Mouse (Mus musculus): ENCODE data around the gene Mta2.

DNA sequence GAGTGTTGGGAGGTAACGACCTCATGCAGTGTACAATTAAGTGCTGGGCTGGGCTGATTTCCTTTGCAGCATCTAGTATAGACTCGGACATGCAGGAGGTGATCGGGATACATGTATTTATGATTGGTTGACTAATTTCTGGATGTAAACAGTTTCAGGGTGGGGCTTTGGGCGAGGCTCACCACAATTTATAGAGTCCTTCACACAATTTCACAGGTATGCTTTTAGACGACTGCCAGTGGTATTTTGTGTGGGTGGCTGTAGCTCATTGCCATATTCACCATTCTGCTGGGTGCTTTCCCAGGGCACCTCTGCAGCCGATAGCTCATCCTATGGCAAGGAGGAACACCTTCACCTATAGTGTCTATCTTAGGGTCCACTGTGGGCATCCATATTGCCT is 56.9 kb downstream of the Mta2 start:
- TF ChIP-seq POLR2A (IDR thresholded peaks at IDR 0.05; ENCODE audit: borderline replicate concordance, extremely low read depth, insufficient read depth, insufficient read length, poor library complexity, severe bottlenecking) (no peak), CTCF (IDR thresholded peaks at IDR 0.05; ENCODE audit: borderline replicate concordance, extremely low read depth, insufficient read depth, insufficient read length) (no peak)

Data from brain, embryonic 14.5 days (tissue).